Mouse (Mus musculus) liver, embryonic 13.5 days (tissue): ENCODE measurements around the gene Rnd1. TPM values are rescaled to one million over a fixed set of nuclear protein-coding genes. Genes with fewer than 3 reads are reported as not detected.

ENCODE experiments used
- ATAC-seq: fragments of 200-750 bp; cut with Nextera tagmentation; 2 replicates; pipeline ENCODE4 v1.8.0; 2017; ENCODE audit warnings: low read depth, mild to moderate bottlenecking, moderate number of reproducible peaks, moderate library complexity
- DNase-seq: peaks from one replicate; pipeline ENCODE4 v3.0.0; 2022
- H3K27ac ChIP-seq: fragments of 300-500 bp; sonication (generic); 2 replicates; pipeline ENCODE4 v1.5.1; 2015; ENCODE audit warnings: moderate library complexity, mild to moderate bottlenecking, inconsistent platforms
- H3K27me3 ChIP-seq: fragments of 300-500 bp; sonication (generic); 2 replicates; pipeline ENCODE4 v1.6.1; 2015; ENCODE audit warnings: mild to moderate bottlenecking, inconsistent platforms
- H3K36me3 ChIP-seq: fragments of 300-500 bp; sonication (generic); 2 replicates; pipeline ENCODE4 v1.6.1; 2015; ENCODE audit warnings: mild to moderate bottlenecking, inconsistent platforms
- H3K4me1 ChIP-seq: fragments of 300-500 bp; sonication (generic); replicated peaks from 2 replicates; pipeline ENCODE4 v1.6.1; 2015; ENCODE audit warnings: inconsistent platforms
- H3K4me2 ChIP-seq: fragments of 300-500 bp; sonication (generic); 2 replicates; pipeline ENCODE4 v1.6.1; 2015; ENCODE audit warnings: inconsistent platforms, mild to moderate bottlenecking, moderate library complexity
- H3K4me3 ChIP-seq: fragments of 300-500 bp; sonication (generic); replicated peaks from 2 replicates; pipeline ENCODE4 v1.5.1; 2015; ENCODE audit warnings: mild to moderate bottlenecking, inconsistent platforms
- H3K9ac ChIP-seq: fragments of 300-500 bp; sonication (generic); 2 replicates; pipeline ENCODE4 v1.6.1; 2015; ENCODE audit warnings: mild to moderate bottlenecking, inconsistent platforms
- H3K9me3 ChIP-seq: fragments of 300-500 bp; sonication (generic); replicated peaks from 2 replicates; pipeline ENCODE4 v1.6.1; 2016; ENCODE audit warnings: inconsistent platforms
- WGBS: fragments of 180-500 bp; shearing (Covaris S2); methylation state at CpG from one replicate; pipeline ENCODE4 v1.1.7; 2015; ENCODE audit not compliant: insufficient replicate concordance; 5-methylcytosine and 5-hydroxymethylcytosine counted together
- polyA plus RNA-seq: library from polyadenylated mRNA; unstranded; fragments of >200 nt; fragmentation: Nextera tagmentation; extraction: Ambion mirVana; gene quantifications from 2 replicates; pipeline ENCODE4 v1.2.1, GENCODE M21; 2015

The Rnd1 gene
- polyA plus RNA-seq, 1 experiment from 2014 or later, result 0.35 TPM

DNA sequence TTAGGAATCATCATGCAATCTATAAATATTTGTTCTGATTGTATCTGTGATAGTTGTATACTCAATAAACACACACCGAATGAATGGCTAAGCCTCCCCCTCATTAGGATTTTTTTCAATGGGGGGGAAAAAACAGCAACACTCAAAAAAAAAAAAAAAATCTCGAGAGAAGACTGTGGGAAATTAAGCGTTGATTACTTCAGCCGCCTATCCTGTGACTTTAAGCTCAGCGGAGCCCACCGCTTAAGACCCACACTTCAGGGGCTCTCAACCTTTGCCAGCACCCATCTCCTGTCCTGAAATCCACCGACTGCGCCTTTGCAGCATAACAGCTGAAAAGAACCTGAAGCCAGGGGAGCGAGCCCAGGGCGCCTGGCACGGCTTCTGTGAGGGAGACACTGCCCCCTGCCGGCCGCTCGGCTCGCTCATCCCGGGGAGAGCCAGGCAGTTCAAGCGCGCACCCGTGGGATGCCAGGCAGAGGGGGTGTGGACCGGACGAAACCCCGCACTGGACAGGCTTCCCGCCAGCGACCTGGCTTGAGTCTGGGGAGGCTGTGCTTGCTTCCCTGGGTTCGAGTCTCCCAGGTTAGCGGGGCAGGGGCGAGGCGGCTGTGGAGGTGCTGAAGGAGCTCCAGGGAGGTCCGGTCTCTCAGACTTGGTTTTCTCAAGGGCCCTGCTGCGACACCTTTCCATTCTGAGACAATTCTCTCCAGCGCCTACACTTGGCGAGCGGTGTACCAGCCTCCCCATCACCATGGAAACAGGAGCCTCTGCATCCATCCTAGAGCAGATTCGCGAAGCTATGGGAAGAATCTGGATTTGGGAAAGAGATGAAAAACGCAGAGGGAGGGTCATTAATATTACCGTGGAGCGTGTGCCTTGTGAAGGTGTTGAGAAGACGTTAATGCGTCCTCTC is 22.2 kb upstream of the Rnd1 start:
- ATAC-seq, result peak; percentile 57; the same call in 1 of the 2 replicates
- DNase-seq, result peak; percentile 60
- H3K4me2 ChIP-seq, result peak overlapping the region; percentile 47; the same call in 1 of the 2 replicates
- H3K9ac ChIP-seq, result no peak overlapping the region
- H3K4me1 ChIP-seq, result peaks cover 10% of the 10 kb centered on the region
- H3K36me3 ChIP-seq, result no peaks in the 10 kb centered on the region
- WGBS, result 7% methylated on average over 40 of the region's 40 CpGs
- H3K27me3 ChIP-seq, result peaks cover 55% of the 10 kb centered on the region
- no peak overlapping the region for H3K27ac ChIP-seq
- peak overlapping the region; percentile 21; the same call in 1 of the 2 replicates for H3K4me3 ChIP-seq
- H3K9me3 ChIP-seq, result no peaks in the 10 kb centered on the region

DNA sequence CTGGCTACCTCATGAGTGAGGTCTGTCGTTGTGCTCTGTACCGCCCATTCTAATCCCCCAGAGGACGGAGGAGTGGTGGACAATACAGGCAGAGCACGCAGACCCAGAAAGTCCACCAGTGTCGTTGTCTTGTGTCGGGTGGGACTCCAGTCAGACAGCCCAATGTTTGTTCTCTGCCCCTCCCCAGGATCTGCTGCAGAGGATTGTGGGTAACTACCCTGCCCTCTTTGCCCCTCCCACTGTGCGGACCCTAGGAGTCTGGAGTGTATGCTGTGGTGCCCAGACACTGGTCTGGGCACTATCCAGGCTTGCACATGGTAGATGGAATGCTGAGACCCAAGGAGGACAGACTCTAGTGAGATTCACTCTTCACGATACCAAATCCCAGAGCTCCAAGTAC is 19.0 kb upstream of the Rnd1 start:
- 53% methylated on average over 8 of the region's 8 CpGs for WGBS
- H3K27me3 ChIP-seq, result peaks cover 34% of the 10 kb centered on the region

GRCm38 (mm10) chr15:98695726-98696125 is 18.5 kb upstream of the Rnd1 start:
- DNase-seq (no peak), ATAC-seq (no peak)
- Histone ChIP-seq H3K4me1 (peaks cover 16% of the 10 kb centered on the region), H3K4me2 (no peak overlapping the region), H3K9ac (no peak overlapping the region), H3K4me3 (no peak overlapping the region), H3K36me3 (no peaks in the 10 kb centered on the region), H3K27me3 (peaks cover 30% of the 10 kb centered on the region), H3K27ac (no peak overlapping the region), H3K9me3 (no peaks in the 10 kb centered on the region)
- 41% methylated on average over 9 of the region's 9 CpGs for WGBS

More for the DNA sequence above, 19.0 kb upstream of the Rnd1 start:
- Histone ChIP-seq H3K4me1 (peaks cover 16% of the 10 kb centered on the region), H3K4me2 (no peak overlapping the region), H3K9ac (no peak overlapping the region), H3K9me3 (no peaks in the 10 kb centered on the region), H3K36me3 (no peaks in the 10 kb centered on the region), H3K4me3 (no peak overlapping the region), H3K27ac (no peak overlapping the region)
- no peak for DNase-seq
- ATAC-seq, result no peak

DNA sequence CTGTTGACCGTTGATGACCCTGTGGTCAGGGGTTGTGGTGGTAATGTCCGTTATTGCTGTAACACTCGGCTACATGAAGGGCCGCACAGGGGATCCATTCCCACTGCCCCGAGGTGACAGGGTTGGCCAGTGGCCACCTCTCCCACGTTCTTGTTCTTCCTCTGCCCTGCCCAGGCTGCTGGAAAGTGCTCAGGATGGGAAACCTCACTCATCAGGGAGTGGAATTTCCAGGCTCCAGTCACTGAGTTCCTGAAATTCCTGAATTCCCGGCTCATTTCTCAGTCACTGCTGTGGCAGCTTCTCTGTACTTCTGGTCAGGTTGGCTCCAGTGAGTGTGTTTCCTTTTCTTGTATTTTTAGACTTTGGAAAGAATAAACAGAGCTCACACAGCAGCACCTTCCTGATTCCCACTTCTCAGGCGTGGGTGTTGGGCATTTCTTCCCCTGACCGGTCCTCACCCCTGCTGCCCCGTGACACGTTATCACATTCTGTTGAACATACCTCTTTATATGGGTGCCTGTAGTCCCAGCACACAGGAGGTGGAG is 15.0 kb upstream of the Rnd1 start:
- H3K4me3 ChIP-seq, result no peak overlapping the region
- no peak overlapping the region for H3K9ac ChIP-seq
- H3K9me3 ChIP-seq, result no peaks in the 10 kb centered on the region
- no peak for DNase-seq
- no peaks in the 10 kb centered on the region for H3K36me3 ChIP-seq
- no peak overlapping the region for H3K27ac ChIP-seq
- H3K27me3 ChIP-seq, result peaks cover 14% of the 10 kb centered on the region; the same call in 1 of the 2 replicates
- ATAC-seq, result no peak
- 39% methylated on average over 11 of the region's 11 CpGs for WGBS
- no peak overlapping the region for H3K4me2 ChIP-seq
- peaks cover 11% of the 10 kb centered on the region for H3K4me1 ChIP-seq

DNA sequence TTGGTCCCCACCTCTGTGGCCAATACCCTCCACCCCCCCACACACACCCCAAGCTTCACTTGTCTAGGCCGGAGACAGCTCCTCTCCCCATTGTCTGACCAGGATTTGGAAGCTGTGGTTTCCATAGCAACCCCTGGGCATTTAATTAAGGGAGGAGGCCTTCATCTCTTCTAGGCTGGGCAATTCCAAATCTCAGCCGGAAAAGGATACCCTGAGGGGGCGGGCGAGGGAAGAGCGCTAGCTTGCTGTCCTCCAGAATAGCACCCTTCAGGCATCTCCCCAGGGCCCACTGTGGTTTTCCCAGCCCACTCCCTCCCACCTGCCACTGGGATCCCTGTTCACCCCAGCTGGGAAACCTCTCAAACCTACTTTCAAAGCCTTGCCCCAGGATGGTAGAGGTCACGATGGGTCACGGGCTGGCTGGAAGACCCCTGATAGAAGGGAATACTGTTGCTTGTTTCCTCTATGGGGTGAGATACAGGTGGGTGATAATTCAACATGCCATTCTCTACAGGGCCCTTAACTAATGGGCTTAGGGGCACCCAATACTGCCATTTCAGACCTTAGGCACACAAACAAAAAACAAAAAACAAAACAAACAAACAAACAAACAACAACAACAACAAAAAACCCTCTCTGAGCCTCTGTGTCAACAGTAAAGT is 14.4 kb upstream of the Rnd1 start:
- Histone ChIP-seq H3K27me3 (peaks cover 14% of the 10 kb centered on the region; the same call in 1 of the 2 replicates), H3K4me2 (no peak overlapping the region), H3K9me3 (no peaks in the 10 kb centered on the region), H3K4me1 (peaks cover 11% of the 10 kb centered on the region), H3K9ac (no peak overlapping the region), H3K36me3 (no peaks in the 10 kb centered on the region), H3K4me3 (no peak overlapping the region), H3K27ac (no peak overlapping the region)
- no peak for DNase-seq
- ATAC-seq, result no peak
- 75% methylated on average over 7 of the region's 7 CpGs for WGBS

DNA sequence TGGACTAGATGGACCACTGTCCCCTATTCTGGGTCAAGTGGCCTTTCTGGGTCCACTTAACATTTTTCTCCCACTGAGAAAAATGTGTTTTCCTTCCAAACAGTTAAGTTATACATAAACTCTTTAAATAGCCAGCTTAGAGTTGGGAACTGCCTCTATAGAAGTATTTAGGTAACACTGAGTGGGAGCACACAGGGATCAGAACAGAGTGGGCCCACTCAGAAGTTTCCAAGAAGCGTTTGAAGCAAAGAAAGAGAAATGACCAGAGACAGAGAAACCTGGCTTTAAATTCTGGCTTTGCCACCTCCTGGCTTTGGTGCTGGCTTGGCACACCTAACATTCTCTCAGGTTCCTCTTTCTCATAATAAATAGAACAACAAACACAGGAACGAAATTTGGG is 12.4 kb upstream of the Rnd1 start:
- Histone ChIP-seq H3K9me3 (no peaks in the 10 kb centered on the region), H3K4me2 (no peak overlapping the region), H3K4me3 (no peak overlapping the region), H3K9ac (no peak overlapping the region), H3K27ac (no peak overlapping the region), H3K4me1 (peaks cover 6% of the 10 kb centered on the region), H3K27me3 (peaks cover 12% of the 10 kb centered on the region; the same call in 1 of the 2 replicates), H3K36me3 (no peaks in the 10 kb centered on the region)
- WGBS, result 57% methylated on average over 2 of the region's 2 CpGs
- ATAC-seq (no peak), DNase-seq (no peak)

DNA sequence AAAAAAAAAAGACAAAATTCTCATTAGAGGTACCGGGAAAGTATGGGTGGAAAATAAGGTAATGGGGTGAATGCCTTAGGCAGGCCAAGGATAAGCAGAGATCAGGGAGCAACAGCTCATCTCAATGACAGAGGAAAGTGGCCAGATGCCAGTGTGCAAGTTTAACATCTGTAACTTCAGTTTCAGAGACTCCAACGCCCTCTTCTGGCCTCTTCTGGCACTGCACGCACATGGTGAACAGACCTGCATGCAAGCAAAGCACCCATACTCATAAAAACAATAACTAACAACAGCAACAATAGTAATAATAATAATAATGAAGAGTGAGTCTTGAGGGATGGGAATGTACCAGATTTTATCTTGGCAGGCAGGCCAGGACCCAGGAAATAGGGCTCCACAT is 8.7 kb upstream of the Rnd1 start:
- H3K4me3 ChIP-seq, result no peak overlapping the region
- H3K27me3 ChIP-seq, result peaks cover 13% of the 10 kb centered on the region; the same call in 1 of the 2 replicates
- H3K9ac ChIP-seq, result no peak overlapping the region
- ATAC-seq, result no peak
- H3K36me3 ChIP-seq, result no peaks in the 10 kb centered on the region
- no peak overlapping the region for H3K27ac ChIP-seq
- H3K4me2 ChIP-seq, result no peak overlapping the region
- 64% methylated on average over 3 of the region's 3 CpGs for WGBS
- no peaks in the 10 kb centered on the region for H3K4me1 ChIP-seq
- DNase-seq, result no peak
- H3K9me3 ChIP-seq, result no peaks in the 10 kb centered on the region

- Histone ChIP-seq H3K4me2 (no peak overlapping the region), H3K9me3 (no peaks in the 10 kb centered on the region), H3K36me3 (no peaks in the 10 kb centered on the region), H3K4me3 (no peak overlapping the region), H3K27me3 (peaks cover 28% of the 10 kb centered on the region), H3K27ac (no peak overlapping the region), H3K4me1 (no peaks in the 10 kb centered on the region), H3K9ac (no peak overlapping the region)
- WGBS, result 21% methylated on average over 1 of the region's 1 CpGs
- DNase-seq (no peak), ATAC-seq (no peak)
These were observed 6.5 kb upstream of the Rnd1 start for GRCm38 (mm10) chr15:98683746-98684145.

DNA sequence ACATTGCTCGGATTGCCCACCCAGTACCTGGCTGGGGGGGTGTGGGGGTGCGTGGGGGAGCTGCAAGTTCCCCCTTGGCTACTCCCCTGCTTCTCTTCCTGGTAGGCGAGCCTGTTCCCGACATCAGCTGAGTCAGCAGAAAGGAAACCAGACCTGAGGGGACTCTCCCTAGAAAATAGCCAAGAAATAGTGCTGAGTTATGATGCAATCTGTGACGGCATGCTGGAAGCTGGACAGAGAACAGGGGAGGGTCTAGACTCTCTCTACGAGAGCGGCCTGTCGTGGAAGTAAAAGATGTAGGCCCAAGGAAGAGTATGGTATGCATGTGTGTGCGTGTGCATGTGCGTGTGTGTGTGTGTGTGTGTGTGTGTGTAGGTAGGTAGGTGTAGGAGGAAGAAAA is 5.9 kb upstream of the Rnd1 start:
- Histone ChIP-seq H3K4me1 (no peaks in the 10 kb centered on the region), H3K4me3 (no peak overlapping the region), H3K9ac (no peak overlapping the region), H3K9me3 (no peaks in the 10 kb centered on the region), H3K27me3 (peaks cover 33% of the 10 kb centered on the region), H3K27ac (no peak overlapping the region), H3K36me3 (no peaks in the 10 kb centered on the region), H3K4me2 (no peak overlapping the region)
- ATAC-seq (no peak), DNase-seq (no peak)
- 40% methylated on average over 10 of the region's 10 CpGs for WGBS

DNA sequence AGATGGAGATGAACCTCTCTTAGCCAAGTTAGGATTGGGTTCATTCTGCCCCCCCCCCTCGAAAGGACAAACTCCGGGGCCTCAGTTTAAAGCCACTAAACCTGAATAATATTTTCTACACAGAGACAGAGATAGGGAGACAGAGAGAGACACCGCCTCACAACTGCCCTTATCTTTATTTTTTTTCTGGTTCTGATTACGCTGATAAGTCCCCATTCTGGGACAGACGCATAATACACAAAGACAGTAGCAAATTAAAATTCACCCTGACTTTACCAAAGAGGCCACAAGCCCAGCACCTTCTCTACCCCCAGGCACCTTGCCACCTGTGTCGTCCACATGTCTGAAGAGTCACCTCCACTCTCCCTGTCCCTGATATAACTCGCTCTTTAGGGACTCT is 4.4 kb upstream of the Rnd1 start:
- WGBS, result 44% methylated on average over 7 of the region's 7 CpGs
- no peaks in the 10 kb centered on the region for H3K9me3 ChIP-seq

DNA sequence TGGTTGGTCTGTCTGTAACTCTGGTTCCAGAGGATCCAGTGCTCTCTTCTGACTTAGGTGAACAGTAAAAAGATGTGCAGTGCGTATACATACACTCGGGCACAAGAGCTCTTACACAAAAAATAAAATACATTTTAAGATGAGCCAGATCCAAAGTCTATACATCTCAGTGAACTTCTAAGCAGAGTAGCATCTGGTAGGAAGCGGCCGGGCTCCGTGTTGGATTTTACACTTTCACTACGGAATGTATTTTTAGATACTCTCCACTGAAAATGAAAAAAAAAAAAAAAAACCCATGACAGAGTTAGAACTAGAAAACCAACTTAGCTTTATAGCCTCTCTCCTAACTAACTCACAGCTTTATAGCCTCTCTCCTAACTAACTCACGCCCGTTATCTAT is 3.4 kb upstream of the Rnd1 start:
- WGBS, result 75% methylated on average over 8 of the region's 8 CpGs
- H3K27me3 ChIP-seq, result peaks cover 59% of the 10 kb centered on the region
- H3K4me2 ChIP-seq, result no peak overlapping the region
- H3K9ac ChIP-seq, result no peak overlapping the region
- peaks cover 19% of the 10 kb centered on the region for H3K4me1 ChIP-seq
- no peak overlapping the region for H3K4me3 ChIP-seq
- no peaks in the 10 kb centered on the region for H3K36me3 ChIP-seq
- no peak for DNase-seq
- no peak for ATAC-seq
- no peak overlapping the region for H3K27ac ChIP-seq
- H3K9me3 ChIP-seq, result no peaks in the 10 kb centered on the region

More for the DNA sequence above, 4.4 kb upstream of the Rnd1 start:
- Histone ChIP-seq H3K27ac (no peak overlapping the region), H3K4me2 (no peak overlapping the region), H3K4me3 (no peak overlapping the region), H3K4me1 (peaks cover 15% of the 10 kb centered on the region), H3K36me3 (no peaks in the 10 kb centered on the region), H3K9ac (no peak overlapping the region), H3K27me3 (peaks cover 49% of the 10 kb centered on the region)
- DNase-seq (no peak), ATAC-seq (no peak)
